Mouse (Mus musculus): Measurements from ENCODE around the gene Nell2. TPM values are rescaled to one million over a fixed set of nuclear protein-coding genes. Genes with fewer than 3 reads are reported as not detected.

The Nell2 gene
- polyA plus RNA-seq, 1 experiment, result 0.04 TPM

DNA sequence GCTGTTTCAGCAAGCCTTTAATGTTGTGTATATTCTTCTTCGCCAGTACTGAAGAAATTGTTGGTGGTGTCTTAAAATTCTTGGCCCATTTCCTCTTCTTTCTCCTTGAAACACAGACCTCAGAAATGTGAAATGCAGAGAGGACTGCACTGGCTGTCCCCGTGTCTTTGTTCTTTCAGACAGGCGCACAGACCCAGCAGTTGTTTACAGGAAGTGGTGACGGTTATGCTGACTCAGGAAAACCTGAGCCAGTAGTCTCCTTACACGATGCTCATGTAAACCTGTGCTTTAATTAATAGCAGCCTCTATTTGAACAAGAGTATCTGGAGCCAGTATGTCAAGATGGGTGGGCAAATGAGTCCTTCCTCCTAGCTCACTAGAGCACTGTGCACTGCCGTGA is 61.2 kb downstream of the Nell2 start:
- Histone ChIP-seq H3ac (ENCODE audit: control insufficient read depth, insufficient read length) (no peak overlapping the region), H3K36me3 (ENCODE audit: control insufficient read depth, insufficient read depth) (no peaks in the 10 kb centered on the region), H3K79me2 (ENCODE audit: control insufficient read depth, insufficient read depth) (no peaks in the 10 kb centered on the region), H3K4me2 (ENCODE audit: low read depth) (no peak overlapping the region), H3K4me3 (no peak overlapping the region), H3K27me3 (ENCODE audit: control insufficient read depth, insufficient read depth, insufficient read length) (no peaks in the 10 kb centered on the region)
- TF ChIP-seq USF1 (IDR thresholded peaks at IDR 0.05; ENCODE audit: low read depth) (no peak), MYOD1 (IDR thresholded peaks at IDR 0.05; ENCODE audit: control insufficient read depth in 1 of 3, insufficient read length in 2 of 3, low read depth in 2 of 3) (no peak), POLR2AphosphoS2 (IDR thresholded peaks at IDR 0.05; ENCODE audit: insufficient read length, low read depth) (no peak)

- Histone ChIP-seq H3ac (ENCODE audit: control insufficient read depth, insufficient read length) (no peak overlapping the region), H3K79me2 (ENCODE audit: control insufficient read depth, insufficient read depth) (no peaks in the 10 kb centered on the region), H3K27me3 (ENCODE audit: control insufficient read depth, insufficient read depth, insufficient read length) (no peaks in the 10 kb centered on the region), H3K36me3 (ENCODE audit: control insufficient read depth, insufficient read depth) (no peaks in the 10 kb centered on the region), H3K4me3 (no peak overlapping the region), H3K4me2 (ENCODE audit: low read depth) (no peak overlapping the region)
- no peak for TF ChIP-seq REST (IDR thresholded peaks at IDR 0.05; ENCODE audit: insufficient read depth, insufficient read length)
- TF ChIP-seq MAX (IDR thresholded peaks at IDR 0.05; ENCODE audit: low read depth), result no peak
- no peak for TF ChIP-seq TCF12 (IDR thresholded peaks at IDR 0.05; ENCODE audit: insufficient read depth, poor library complexity, severe bottlenecking)
- no peak for TF ChIP-seq SRF (IDR thresholded peaks at IDR 0.05; ENCODE audit: control insufficient read depth, insufficient read length, low read depth)
- TF ChIP-seq USF1 (IDR thresholded peaks at IDR 0.05; ENCODE audit: low read depth), result no peak
- TF ChIP-seq POLR2AphosphoS2 (IDR thresholded peaks at IDR 0.05; ENCODE audit: insufficient read length, low read depth), result no peak
- no peak for TF ChIP-seq CEBPB (IDR thresholded peaks at IDR 0.05; ENCODE audit: insufficient read depth, poor library complexity, severe bottlenecking)
- no peak for TF ChIP-seq MYOG (IDR thresholded peaks at IDR 0.05; ENCODE audit: control insufficient read depth in 1 of 3, insufficient read depth in 1 of 3, insufficient read length in 2 of 3, low read depth in 2 of 3)
- TF ChIP-seq MYOD1 (IDR thresholded peaks at IDR 0.05; ENCODE audit: control insufficient read depth in 1 of 3, insufficient read length in 2 of 3, low read depth in 2 of 3), result no peak
- TF ChIP-seq POLR2A (IDR thresholded peaks at IDR 0.05; ENCODE audit: insufficient read length, low read depth), result no peak
- TF ChIP-seq TCF3 (IDR thresholded peaks at IDR 0.05; ENCODE audit: insufficient read length, low read depth), result no peak
- TF ChIP-seq E2F4 (IDR thresholded peaks at IDR 0.05; ENCODE audit: insufficient read depth), result no peak
These were observed 68.3 kb downstream of the Nell2 start for GRCm38 (mm10) chr15:95460041-95460566.

DNA sequence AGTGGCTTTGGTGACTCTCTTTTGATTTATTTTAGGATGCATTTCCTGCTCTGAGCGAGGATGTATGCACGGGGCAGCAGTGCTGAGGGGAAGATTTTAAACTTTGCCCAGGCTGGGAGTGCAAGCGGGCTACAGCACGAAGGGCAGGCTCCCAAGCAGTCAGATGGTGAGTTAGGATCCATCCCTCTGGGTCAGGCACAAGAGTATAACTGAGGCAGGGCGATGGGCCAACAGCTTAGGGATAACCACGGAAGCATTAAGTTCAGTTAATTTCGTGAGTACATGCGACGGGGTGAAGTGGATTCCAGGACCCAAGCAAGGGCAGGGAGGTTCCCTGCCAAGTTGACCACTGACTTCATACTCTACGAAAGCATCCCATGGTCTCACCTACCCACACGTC is 83.8 kb downstream of the Nell2 start:
- H3K79me2 ChIP-seq (ENCODE audit: control insufficient read depth, insufficient read depth), result no peaks in the 10 kb centered on the region
- H3K4me3 ChIP-seq, result no peak overlapping the region
- H3K27me3 ChIP-seq (ENCODE audit: control insufficient read depth, insufficient read depth, insufficient read length), result no peaks in the 10 kb centered on the region
- no peaks in the 10 kb centered on the region for H3K36me3 ChIP-seq (ENCODE audit: control insufficient read depth, insufficient read depth)
- H3K4me2 ChIP-seq (ENCODE audit: low read depth), result no peak overlapping the region
- no peak for TF ChIP-seq E2F4 (IDR thresholded peaks at IDR 0.05; ENCODE audit: insufficient read depth)
- no peak for TF ChIP-seq POLR2A (IDR thresholded peaks at IDR 0.05; ENCODE audit: insufficient read length, low read depth)
- TF ChIP-seq MYOG (IDR thresholded peaks at IDR 0.05; ENCODE audit: control insufficient read depth in 1 of 3, insufficient read depth in 1 of 3, insufficient read length in 2 of 3, low read depth in 2 of 3), result no peak
- TF ChIP-seq MYOD1 (IDR thresholded peaks at IDR 0.05; ENCODE audit: control insufficient read depth in 1 of 3, insufficient read length in 2 of 3, low read depth in 2 of 3), result no peak
- TF ChIP-seq TCF12 (IDR thresholded peaks at IDR 0.05; ENCODE audit: insufficient read depth, poor library complexity, severe bottlenecking), result no peak
- no peak overlapping the region for H3ac ChIP-seq (ENCODE audit: control insufficient read depth, insufficient read length)

GRCm38 (mm10) chr15:95437740-95438139 is 90.6 kb downstream of the Nell2 start:
- no peaks in the 10 kb centered on the region for H3K79me2 ChIP-seq (ENCODE audit: control insufficient read depth, insufficient read depth)
- no peaks in the 10 kb centered on the region for H3K27me3 ChIP-seq (ENCODE audit: control insufficient read depth, insufficient read depth, insufficient read length)
- H3ac ChIP-seq (ENCODE audit: control insufficient read depth, insufficient read length), result no peak overlapping the region
- no peak overlapping the region for H3K4me3 ChIP-seq
- H3K36me3 ChIP-seq (ENCODE audit: control insufficient read depth, insufficient read depth), result no peaks in the 10 kb centered on the region
- TF ChIP-seq POLR2AphosphoS2 (IDR thresholded peaks at IDR 0.05; ENCODE audit: insufficient read length, low read depth) (no peak), TCF12 (IDR thresholded peaks at IDR 0.05; ENCODE audit: insufficient read depth, poor library complexity, severe bottlenecking) (no peak), MYOG (IDR thresholded peaks at IDR 0.05; ENCODE audit: control insufficient read depth in 1 of 3, insufficient read depth in 1 of 3, insufficient read length in 2 of 3, low read depth in 2 of 3) (no peak), TCF3 (IDR thresholded peaks at IDR 0.05; ENCODE audit: insufficient read length, low read depth) (no peak), E2F4 (IDR thresholded peaks at IDR 0.05; ENCODE audit: insufficient read depth) (no peak), USF1 (IDR thresholded peaks at IDR 0.05; ENCODE audit: low read depth) (no peak)
- no peak overlapping the region for H3K4me2 ChIP-seq (ENCODE audit: low read depth)

- Histone ChIP-seq H3K36me3 (ENCODE audit: control insufficient read depth, insufficient read depth) (no peaks in the 10 kb centered on the region), H3ac (ENCODE audit: control insufficient read depth, insufficient read length) (no peak overlapping the region), H3K79me2 (ENCODE audit: control insufficient read depth, insufficient read depth) (no peaks in the 10 kb centered on the region), H3K4me2 (ENCODE audit: low read depth) (no peak overlapping the region), H3K27me3 (ENCODE audit: control insufficient read depth, insufficient read depth, insufficient read length) (no peaks in the 10 kb centered on the region), H3K4me3 (no peak overlapping the region)
- TF ChIP-seq MAX (IDR thresholded peaks at IDR 0.05; ENCODE audit: low read depth) (no peak), CEBPB (IDR thresholded peaks at IDR 0.05; ENCODE audit: insufficient read depth, poor library complexity, severe bottlenecking) (no peak), E2F4 (IDR thresholded peaks at IDR 0.05; ENCODE audit: insufficient read depth) (no peak), TCF12 (IDR thresholded peaks at IDR 0.05; ENCODE audit: insufficient read depth, poor library complexity, severe bottlenecking) (no peak), MYOG (IDR thresholded peaks at IDR 0.05; ENCODE audit: control insufficient read depth in 1 of 3, insufficient read depth in 1 of 3, insufficient read length in 2 of 3, low read depth in 2 of 3) (no peak), SRF (IDR thresholded peaks at IDR 0.05; ENCODE audit: control insufficient read depth, insufficient read length, low read depth) (no peak), USF1 (IDR thresholded peaks at IDR 0.05; ENCODE audit: low read depth) (no peak), POLR2A (IDR thresholded peaks at IDR 0.05; ENCODE audit: insufficient read length, low read depth) (no peak), TCF3 (IDR thresholded peaks at IDR 0.05; ENCODE audit: insufficient read length, low read depth) (no peak), MYOD1 (IDR thresholded peaks at IDR 0.05; ENCODE audit: control insufficient read depth in 1 of 3, insufficient read length in 2 of 3, low read depth in 2 of 3) (no peak)
These were observed 92.1 kb downstream of the Nell2 start for GRCm38 (mm10) chr15:95436261-95436660.
